Mouse (Mus musculus): ENCODE data around the gene Tst.

Tst gene

GRCm38 (mm10) chr15:78429871-78430622 lies 24.3 kb upstream of the Tst start:
- no peak for DNase-seq (ENCODE audit: low spot score in 2 of 2)

DNA sequence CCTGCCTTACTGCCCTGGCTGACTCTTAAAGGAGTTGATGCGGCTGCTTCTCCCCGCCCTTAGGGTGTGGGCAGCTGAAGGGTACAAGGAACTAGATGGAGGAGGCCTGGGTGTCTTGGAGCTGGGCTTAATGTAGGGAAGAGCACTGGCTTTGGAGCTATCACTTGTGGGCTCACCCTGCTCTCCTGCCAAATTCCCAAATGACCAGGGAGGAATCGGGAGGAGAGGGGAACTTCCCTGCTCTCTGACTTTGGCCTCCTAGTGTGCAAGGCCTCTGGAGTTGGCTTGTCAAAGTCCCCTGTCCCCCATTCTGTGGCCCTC lies 23.4 kb upstream of the Tst start:
- no peak for DNase-seq (ENCODE audit: low spot score in 2 of 2)

DNA sequence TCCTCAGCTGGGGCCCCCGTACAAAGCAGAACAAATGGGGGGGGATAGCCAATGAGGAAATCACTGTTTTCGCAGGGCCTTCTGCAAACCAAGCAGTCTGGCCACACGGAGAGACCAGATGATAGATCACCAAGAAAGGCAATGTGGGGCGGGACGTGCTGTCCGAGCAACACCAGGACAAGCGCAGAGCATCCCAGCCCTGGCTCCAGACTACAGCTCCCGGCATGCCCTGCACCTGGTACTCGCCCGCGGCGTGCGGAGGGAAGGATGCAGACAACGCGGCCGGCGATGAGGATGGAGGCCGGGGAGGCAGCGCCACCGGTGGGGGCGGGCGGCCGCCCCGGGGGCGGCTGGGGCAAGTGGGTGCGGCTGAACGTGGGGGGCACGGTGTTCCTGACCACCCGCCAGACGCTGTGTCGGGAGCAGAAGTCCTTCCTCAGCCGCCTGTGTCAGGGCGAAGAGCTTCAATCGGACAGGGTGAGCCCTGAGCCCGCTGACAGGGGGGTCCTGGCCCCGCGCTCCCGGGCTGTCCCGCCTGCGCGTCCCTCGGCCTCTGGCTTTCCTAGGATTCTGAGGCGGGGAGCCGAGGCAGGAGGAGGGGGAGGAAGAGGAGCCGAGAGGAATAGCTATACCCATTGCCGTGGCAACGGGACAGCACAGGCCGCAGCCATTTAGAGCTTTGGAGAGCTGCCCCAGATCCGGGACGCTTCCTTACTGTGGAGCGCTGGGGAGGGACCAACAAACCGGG lies 22.9 kb upstream of the Tst start, which contains the start of gene Kctd17:
Gene Kctd17 (plus strand): TSS at position 174 of the 748 bp plus-strand sequence.
- DNase-seq (ENCODE audit: low spot score in 2 of 2): peak; percentile 52 to 66

DNA sequence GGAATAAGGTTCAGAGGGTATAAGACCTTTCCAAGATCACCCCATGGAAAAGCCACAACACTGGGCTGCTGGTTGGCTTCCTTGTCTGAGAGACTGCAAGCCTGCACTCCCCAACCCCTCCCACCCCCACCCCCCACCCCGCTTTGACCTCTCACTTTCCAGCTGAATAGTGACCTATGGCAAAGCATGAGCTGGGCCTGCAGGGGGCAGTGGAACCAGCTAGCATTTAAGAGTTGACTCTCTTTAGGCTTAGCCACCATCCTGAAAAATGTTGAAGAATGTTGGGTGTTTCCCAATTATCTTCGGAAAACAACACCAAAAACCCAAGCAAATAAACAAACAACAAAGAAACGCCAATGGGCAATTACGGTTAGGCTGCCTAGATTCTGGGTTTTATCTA lies 19.5 kb upstream of the Tst start:
- no peak for DNase-seq (ENCODE audit: low spot score in 2 of 2)

GRCm38 (mm10) chr15:78424507-78424906 lies 18.8 kb upstream of the Tst start:
- DNase-seq (ENCODE audit: low spot score in 2 of 2): no peak

GRCm38 (mm10) chr15:78422046-78422956 lies 16.6 kb upstream of the Tst start:
- peak; percentile 72 to 85 for DNase-seq (ENCODE audit: low spot score in 2 of 2)

GRCm38 (mm10) chr15:78420395-78420794 lies 14.7 kb upstream of the Tst start:
- DNase-seq (ENCODE audit: low spot score in 2 of 2): no peak

GRCm38 (mm10) chr15:78416937-78417336 lies 11.2 kb upstream of the Tst start:
- no peak for DNase-seq (ENCODE audit: low spot score in 2 of 2)

- DNase-seq (ENCODE audit: low spot score in 2 of 2): no peak
These were observed 8.4 kb upstream of the Tst start for GRCm38 (mm10) chr15:78414157-78414556.

- DNase-seq (ENCODE audit: low spot score in 2 of 2): no peak
These were observed 8.0 kb upstream of the Tst start for GRCm38 (mm10) chr15:78413719-78414117.

- no peak for DNase-seq (ENCODE audit: low spot score in 2 of 2)
These were observed 7.5 kb upstream of the Tst start for GRCm38 (mm10) chr15:78413083-78413718.

GRCm38 (mm10) chr15:78409570-78410052 lies 3.9 kb upstream of the Tst start:
- no peak for DNase-seq (ENCODE audit: low spot score in 2 of 2)

DNA sequence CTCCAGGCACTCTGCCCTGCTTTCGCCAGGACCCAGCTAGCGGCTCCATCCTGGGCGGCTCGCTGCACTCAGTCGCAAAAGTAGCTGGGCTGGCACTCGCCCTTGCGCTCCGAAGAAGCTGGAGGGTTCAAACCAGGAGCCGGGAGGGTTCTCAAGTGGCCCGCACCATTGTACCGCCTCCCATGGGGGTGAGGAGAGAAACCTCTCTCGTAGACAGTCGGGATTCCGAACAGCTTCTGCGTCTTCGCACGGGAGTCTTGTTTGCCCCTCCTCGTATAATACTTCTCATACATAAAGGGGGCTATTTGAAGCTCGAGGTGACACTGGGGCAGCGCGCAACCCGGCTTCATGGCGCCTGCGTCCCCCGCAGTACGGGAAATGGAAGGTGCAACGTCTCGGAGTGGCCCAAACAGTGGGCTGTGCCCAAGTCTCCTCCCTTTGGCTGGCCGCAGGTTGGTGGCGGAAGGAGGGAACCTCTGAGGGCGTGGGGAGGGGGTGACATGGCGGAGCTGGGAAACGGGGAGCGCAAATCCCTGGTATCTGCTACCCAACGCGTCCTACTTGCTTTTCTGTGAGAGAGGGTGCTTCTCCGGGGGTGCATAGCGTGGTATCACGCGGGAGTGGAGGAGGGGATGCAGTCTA lies 707 bp upstream of the Tst start, which contains the start of gene Mpst:
Gene Mpst (plus strand): TSS at position 124 of the 642 bp plus-strand sequence.
- peak; percentile 82 to 85 for DNase-seq (ENCODE audit: low spot score in 2 of 2)

DNA sequence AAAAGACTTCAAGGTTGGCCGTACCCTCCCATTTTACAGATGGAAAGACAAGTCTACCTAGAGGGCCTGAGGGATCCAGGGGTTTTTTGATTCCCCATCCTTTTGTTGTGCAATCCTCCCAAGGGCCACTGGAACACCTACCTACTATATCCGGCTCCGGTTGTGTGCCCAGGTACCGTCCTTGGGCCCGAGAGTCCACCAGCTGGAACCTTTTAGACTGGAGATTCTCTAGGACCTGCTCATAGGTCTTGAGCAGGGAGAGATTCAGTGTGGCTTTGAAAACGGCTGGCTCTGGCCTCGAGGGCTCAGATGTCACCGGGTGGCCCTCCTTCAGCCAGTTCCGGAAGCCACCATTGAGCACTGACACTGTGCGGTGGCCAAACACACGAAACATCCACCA lies 609 bp downstream of the Tst start:
- no peak for DNase-seq (ENCODE audit: low spot score in 2 of 2)

DNA sequence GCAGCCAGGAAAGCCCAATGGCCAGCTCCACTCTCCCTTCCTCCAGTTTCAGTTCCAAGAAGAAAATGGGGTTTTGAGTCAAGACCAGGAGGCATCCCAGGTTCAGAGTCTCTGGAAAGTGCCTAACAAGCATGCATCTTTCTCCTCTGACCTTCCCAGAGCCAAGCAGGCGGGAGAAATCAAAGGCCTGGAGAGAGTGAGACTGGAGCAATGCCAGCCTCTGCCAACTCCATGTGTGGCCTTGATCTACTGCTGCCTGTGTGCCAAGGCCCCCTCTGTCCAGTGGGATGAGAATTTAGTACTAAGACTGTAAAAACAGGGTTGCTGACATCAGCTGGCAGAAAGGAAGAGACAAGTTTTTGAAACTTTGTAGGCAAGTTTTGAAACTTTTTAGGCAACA lies 1.8 kb downstream of the Tst start:
- DNase-seq (ENCODE audit: low spot score in 2 of 2): no peak

DNA sequence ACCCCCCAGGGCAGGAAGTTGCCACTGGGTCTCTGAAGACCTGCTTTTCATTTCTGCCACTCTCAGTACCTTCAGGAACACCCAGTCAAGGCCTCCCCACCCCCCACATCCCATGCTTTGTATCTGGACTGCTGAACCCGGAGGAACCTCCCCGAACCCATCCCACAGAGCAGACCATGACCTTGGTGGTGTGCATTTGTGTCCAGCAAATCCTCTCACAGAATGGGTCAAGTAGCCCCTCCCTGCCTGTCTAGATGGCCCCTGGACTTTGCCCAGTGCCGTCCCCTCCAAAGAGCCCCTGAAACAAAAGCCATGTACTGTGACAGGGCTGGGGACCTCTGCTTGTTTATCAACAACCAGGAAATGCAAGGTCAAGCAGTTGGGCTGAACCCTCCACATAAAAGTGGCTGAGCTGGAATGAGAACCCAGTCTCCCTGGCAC lies 2.4 kb downstream of the Tst start:
- no peak for DNase-seq (ENCODE audit: low spot score in 2 of 2)

- DNase-seq (ENCODE audit: low spot score in 2 of 2): no peak
These were observed 3.3 kb downstream of the Tst start for GRCm38 (mm10) chr15:78402423-78402822.

GRCm38 (mm10) chr15:78401921-78402320 lies 3.8 kb downstream of the Tst start:
- no peak for DNase-seq (ENCODE audit: low spot score in 2 of 2)

DNA sequence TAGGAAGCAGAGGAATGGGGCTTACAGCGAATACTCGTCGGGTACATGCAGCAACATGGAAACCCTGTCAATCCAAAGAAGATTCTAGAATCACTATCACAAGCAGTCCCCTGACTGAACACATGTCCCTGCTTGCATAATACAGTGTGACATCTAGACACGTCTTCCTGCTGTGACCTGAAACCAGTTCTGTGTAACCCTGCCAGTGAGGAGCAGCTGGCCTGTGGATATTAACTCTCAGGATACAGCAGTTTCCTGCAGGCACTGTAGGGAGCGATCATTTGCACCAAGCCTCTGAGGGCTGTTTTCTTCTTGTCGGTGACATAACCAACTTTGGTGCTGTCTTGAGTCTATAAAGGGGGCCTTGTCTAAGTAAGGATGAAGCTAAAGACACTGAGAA lies 4.4 kb downstream of the Tst start:
- no peak for DNase-seq (ENCODE audit: low spot score in 2 of 2)

- DNase-seq (ENCODE audit: low spot score in 2 of 2): no peak
These were observed 10.2 kb downstream of the Tst start, which contains the start of gene Tex33 for GRCm38 (mm10) chr15:78395478-78395962. Tex33 (minus strand) TSS chr15:78395912.

DNA sequence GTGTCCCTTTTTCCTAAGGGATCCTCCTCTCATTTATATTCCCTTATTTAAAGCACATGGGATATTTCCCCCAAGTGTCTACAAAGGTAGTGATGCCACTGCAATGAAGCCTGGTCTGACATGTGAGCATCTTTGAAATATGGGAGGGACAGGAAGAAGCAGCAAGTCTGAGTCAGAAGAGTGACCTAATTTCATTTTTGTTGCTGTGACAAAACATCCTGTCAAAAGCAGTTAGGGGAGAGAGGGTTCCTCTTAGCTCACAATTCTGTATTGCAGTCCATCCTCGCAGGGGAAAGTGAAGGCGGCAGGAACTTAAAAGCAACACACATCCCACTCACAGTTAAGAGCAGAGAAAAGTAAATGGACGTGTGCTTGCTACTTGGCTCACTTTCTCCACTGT lies 14.9 kb downstream of the Tst start:
- DNase-seq (ENCODE audit: low spot score in 2 of 2): no peak
